Mouse (Mus musculus) midbrain, embryonic 12.5 days (tissue): ENCODE measurements around the gene Kifc1. TPM values are rescaled to one million over a fixed set of nuclear protein-coding genes. Genes with fewer than 3 reads are reported as not detected.
A peak's percentile ranks its signal among the peaks of the same experiment; 100 is the strongest.
"Not testable (repeated sequence)": the region's sequence is repeated elsewhere in the genome, so short reads cannot be mapped to it uniquely, and the experiment has no call there.

Source experiments
- ATAC-seq: fragments of 200-750 bp; cut with Nextera tagmentation; 2 replicates; pipeline ENCODE4 v1.8.0; 2017; ENCODE audit warnings: low read depth, moderate TSS enrichment, moderate library complexity; ENCODE audit not compliant: low FRiP score
- H3K27ac ChIP-seq: fragments of 300-500 bp; sonication (generic); replicated peaks from 2 replicates; pipeline ENCODE4 v1.5.1; 2016; ENCODE audit warnings: mild to moderate bottlenecking
- H3K27me3 ChIP-seq: fragments of 300-500 bp; sonication (generic); 2 replicates; pipeline ENCODE4 v1.6.1; 2016; ENCODE audit warnings: mild to moderate bottlenecking
- H3K36me3 ChIP-seq: fragments of 300-500 bp; sonication (generic); 2 replicates; pipeline ENCODE4 v1.6.1; 2016
- H3K4me1 ChIP-seq: fragments of 300-500 bp; sonication (generic); 2 replicates; pipeline ENCODE4 v1.6.1; 2016
- H3K4me2 ChIP-seq: fragments of 300-500 bp; sonication (generic); replicated peaks from 2 replicates; pipeline ENCODE4 v1.6.1; 2016; ENCODE audit warnings: mild to moderate bottlenecking, moderate library complexity
- H3K4me3 ChIP-seq: fragments of 300-500 bp; sonication (generic); 2 replicates; pipeline ENCODE4 v1.5.1; 2016; ENCODE audit warnings: mild to moderate bottlenecking
- H3K9ac ChIP-seq: fragments of 300-500 bp; sonication (generic); replicated peaks from 2 replicates; pipeline ENCODE4 v1.6.1; 2016; ENCODE audit warnings: mild to moderate bottlenecking, moderate library complexity
- H3K9me3 ChIP-seq: fragments of 300-500 bp; sonication (generic); 2 replicates; pipeline ENCODE4 v1.6.1; 2016; ENCODE audit warnings: mild to moderate bottlenecking
- WGBS: fragments of 180-500 bp; shearing (Covaris S2); methylation state at CpG from one replicate; pipeline ENCODE4 v1.1.7; 2016; 5-methylcytosine and 5-hydroxymethylcytosine counted together
- polyA plus RNA-seq: library from polyadenylated mRNA; unstranded; fragments of >200 nt; fragmentation: Nextera tagmentation; extraction: Ambion mirVana; gene quantifications from 2 replicates; pipeline ENCODE4 v1.2.1, GENCODE M21; 2016

Gene Kifc1
- polyA plus RNA-seq, 1 experiment from 2014 or later: 4.4 TPM

- peak within 1 kb of the TSS; percentile 81 for H3K4me3 ChIP-seq
- H3K9ac ChIP-seq: peak within 1 kb of the TSS; percentile 88
- H3K36me3 ChIP-seq: peaks cover 31% of the 10 kb centered on the region
- peak within 1 kb of the TSS; percentile 97 for H3K4me2 ChIP-seq
- ATAC-seq: peak; percentile 96
- peaks cover 27% of the 10 kb centered on the region for H3K4me1 ChIP-seq
- H3K27ac ChIP-seq: peak within 1 kb of the TSS; percentile 86
- under 1% methylated on average over 68 of the region's 68 CpGs for WGBS
- no peaks in the 10 kb centered on the region for H3K27me3 ChIP-seq
- no peaks in the 10 kb centered on the region for H3K9me3 ChIP-seq
Measured at GRCm38 (mm10) chr17:33909077-33909868, 18.8 kb upstream of the Kifc1 start, which contains the start of gene Daxx. Daxx (plus strand) TSS chr17:33909414.

- Histone ChIP-seq H3K27ac (peak overlapping the region; percentile 86), H3K9ac (peak overlapping the region; percentile 72), H3K9me3 (no peaks in the 10 kb centered on the region), H3K36me3 (peaks cover 24% of the 10 kb centered on the region), H3K4me3 (peak overlapping the region; percentile 81), H3K4me1 (peaks cover 27% of the 10 kb centered on the region), H3K4me2 (peak overlapping the region; percentile 97), H3K27me3 (no peaks in the 10 kb centered on the region)
- ATAC-seq: no peak; the same call in 1 of the 2 replicates
- under 1% methylated on average over 44 of the region's 44 CpGs for WGBS
Measured at GRCm38 (mm10) chr17:33908331-33909076, 18.0 kb upstream of the Kifc1 start.

GRCm38 (mm10) chr17:33904835-33905234 is 14.4 kb upstream of the Kifc1 start, which contains the start of gene Platr17:
Platr17 (plus strand) TSS chr17:33905135.
- not testable (repeated sequence) for H3K4me3 ChIP-seq, H3K9ac ChIP-seq, ATAC-seq, H3K9me3 ChIP-seq, H3K27ac ChIP-seq, H3K36me3 ChIP-seq, H3K4me2 ChIP-seq, H3K27me3 ChIP-seq
- WGBS: 64% methylated on average over 1 of the region's 4 CpGs
- H3K4me1 ChIP-seq: peaks cover 13% of the 10 kb centered on the region

GRCm38 (mm10) chr17:33903911-33904651 is 13.6 kb upstream of the Kifc1 start:
- not testable (repeated sequence) for H3K36me3 ChIP-seq, H3K4me2 ChIP-seq, ATAC-seq, H3K9me3 ChIP-seq, H3K27me3 ChIP-seq, H3K27ac ChIP-seq, H3K9ac ChIP-seq, H3K4me3 ChIP-seq
- H3K4me1 ChIP-seq: peaks cover 12% of the 10 kb centered on the region
- 75% methylated on average over 6 of the region's 6 CpGs for WGBS

- WGBS: 88% methylated on average over 7 of the region's 7 CpGs
- no peak overlapping the region for H3K4me2 ChIP-seq
- H3K4me1 ChIP-seq: no peaks in the 10 kb centered on the region
- H3K9ac ChIP-seq: no peak overlapping the region
- no peak overlapping the region for H3K27ac ChIP-seq
- H3K27me3 ChIP-seq: no peaks in the 10 kb centered on the region
- H3K9me3 ChIP-seq: no peaks in the 10 kb centered on the region
- ATAC-seq: no peak
- H3K36me3 ChIP-seq: no peaks in the 10 kb centered on the region
- H3K4me3 ChIP-seq: no peak overlapping the region
Measured at GRCm38 (mm10) chr17:33902491-33902890, 12.0 kb upstream of the Kifc1 start.

- Histone ChIP-seq H3K4me1 (no peaks in the 10 kb centered on the region), H3K4me2 (no peak overlapping the region), H3K27ac (no peak overlapping the region), H3K27me3 (no peaks in the 10 kb centered on the region), H3K36me3 (no peaks in the 10 kb centered on the region), H3K9ac (no peak overlapping the region), H3K4me3 (no peak overlapping the region), H3K9me3 (no peaks in the 10 kb centered on the region)
- ATAC-seq: no peak
- WGBS: 82% methylated on average over 4 of the region's 4 CpGs
Measured at GRCm38 (mm10) chr17:33902079-33902478, 11.6 kb upstream of the Kifc1 start.

GRCm38 (mm10) chr17:33901653-33902052 is 11.2 kb upstream of the Kifc1 start:
- WGBS: 78% methylated on average over 4 of the region's 4 CpGs
- Histone ChIP-seq H3K36me3 (no peaks in the 10 kb centered on the region), H3K27ac (no peak overlapping the region), H3K9me3 (no peaks in the 10 kb centered on the region), H3K4me1 (no peaks in the 10 kb centered on the region), H3K4me3 (no peak overlapping the region), H3K27me3 (no peaks in the 10 kb centered on the region), H3K9ac (no peak overlapping the region), H3K4me2 (no peak overlapping the region)
- ATAC-seq: no peak

GRCm38 (mm10) chr17:33900989-33901314 is 10.5 kb upstream of the Kifc1 start:
- H3K4me3 ChIP-seq: no peak overlapping the region
- no peak overlapping the region for H3K27ac ChIP-seq
- H3K9ac ChIP-seq: no peak overlapping the region
- H3K9me3 ChIP-seq: no peaks in the 10 kb centered on the region
- no peaks in the 10 kb centered on the region for H3K4me1 ChIP-seq
- no peak for ATAC-seq
- H3K27me3 ChIP-seq: no peaks in the 10 kb centered on the region
- no peak overlapping the region for H3K4me2 ChIP-seq
- 82% methylated on average over 4 of the region's 4 CpGs for WGBS
- no peaks in the 10 kb centered on the region for H3K36me3 ChIP-seq

GRCm38 (mm10) chr17:33900281-33900988 is 10.0 kb upstream of the Kifc1 start:
- Histone ChIP-seq H3K27me3 (no peaks in the 10 kb centered on the region), H3K27ac (no peak overlapping the region), H3K4me3 (no peak overlapping the region), H3K36me3 (no peaks in the 10 kb centered on the region), H3K4me1 (no peaks in the 10 kb centered on the region), H3K4me2 (no peak overlapping the region), H3K9ac (no peak overlapping the region), H3K9me3 (no peaks in the 10 kb centered on the region)
- ATAC-seq: no peak
- 75% methylated on average over 7 of the region's 7 CpGs for WGBS

GRCm38 (mm10) chr17:33899642-33900041 is 9.2 kb upstream of the Kifc1 start:
- Histone ChIP-seq H3K9me3 (no peaks in the 10 kb centered on the region), H3K4me2 (no peak overlapping the region), H3K4me1 (no peaks in the 10 kb centered on the region), H3K4me3 (no peak overlapping the region), H3K36me3 (no peaks in the 10 kb centered on the region), H3K27ac (no peak overlapping the region), H3K9ac (no peak overlapping the region), H3K27me3 (no peaks in the 10 kb centered on the region)
- no peak for ATAC-seq
- WGBS: 79% methylated on average over 4 of the region's 4 CpGs

- H3K4me2 ChIP-seq, H3K27me3 ChIP-seq, H3K36me3 ChIP-seq, H3K9me3 ChIP-seq, H3K4me3 ChIP-seq, H3K9ac ChIP-seq, H3K4me1 ChIP-seq, H3K27ac ChIP-seq, ATAC-seq: not testable (repeated sequence)
- WGBS: 86% methylated on average over 4 of the region's 4 CpGs
Measured at GRCm38 (mm10) chr17:33898193-33898592, 7.7 kb upstream of the Kifc1 start.
